Mouse (Mus musculus): ENCODE results near the gene Oas1f.

GRCm38 (mm10) chr5:120809171-120809570 is 38.0 kb upstream of the Oas1f start:
- TF ChIP-seq CTCF (IDR thresholded peaks at IDR 0.05; ENCODE audit: extremely low read depth, insufficient read depth, insufficient read length, insufficient replicate concordance) (no peak), POLR2A (IDR thresholded peaks at IDR 0.05; ENCODE audit: low read depth, low read length) (no peak)
